Mouse (Mus musculus): ENCODE results near the gene Padi2.

Padi2 gene

GRCm38 (mm10) chr4:140989447-140989846 lies 83.3 kb downstream of the Padi2 start:
- DNase-seq, result no peak

GRCm38 (mm10) chr4:140992215-140992614 lies 86.1 kb downstream of the Padi2 start:
- DNase-seq, result peak; percentile 53 to 58

GRCm38 (mm10) chr4:140993846-140994245 lies 87.7 kb downstream of the Padi2 start:
- no peak for DNase-seq

GRCm38 (mm10) chr4:140995811-140996210 lies 89.7 kb downstream of the Padi2 start:
- DNase-seq, result no peak

GRCm38 (mm10) chr4:140996812-140997211 lies 90.7 kb downstream of the Padi2 start:
- DNase-seq, result no peak
